Mouse (Mus musculus) forelimb bud, embryonic 11.5 days (tissue): ENCODE measurements around the gene Nisch.

Experiments used
- DNase-seq: peaks from one replicate; pipeline ENCODE4 v3.0.0-alpha.2; 2012; ENCODE audit warnings: low read depth, low spot score

Gene Nisch

DNA sequence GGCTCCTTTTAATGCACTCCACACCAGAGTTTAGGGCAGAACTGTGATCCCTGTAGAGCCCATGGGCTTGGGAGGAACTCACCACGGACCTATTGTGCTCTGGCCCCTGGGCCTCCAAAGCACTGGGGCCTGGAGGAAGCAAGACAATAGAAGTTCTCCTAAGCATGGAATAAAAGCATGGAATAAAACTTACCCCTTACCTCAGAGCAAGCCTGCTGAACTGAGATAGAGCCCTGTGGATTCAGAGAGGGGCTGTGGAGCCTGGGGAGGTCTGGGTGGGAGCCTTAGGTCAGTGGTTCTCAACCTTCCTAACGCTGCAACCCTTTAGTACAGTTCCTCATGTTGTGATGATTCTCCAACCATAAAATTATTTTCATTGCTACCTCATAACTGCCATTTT is at the start of gene Nisch:
Nisch (minus strand) TSS at position 101 of the 400 bp plus-strand sequence.
- no peak for DNase-seq

DNA sequence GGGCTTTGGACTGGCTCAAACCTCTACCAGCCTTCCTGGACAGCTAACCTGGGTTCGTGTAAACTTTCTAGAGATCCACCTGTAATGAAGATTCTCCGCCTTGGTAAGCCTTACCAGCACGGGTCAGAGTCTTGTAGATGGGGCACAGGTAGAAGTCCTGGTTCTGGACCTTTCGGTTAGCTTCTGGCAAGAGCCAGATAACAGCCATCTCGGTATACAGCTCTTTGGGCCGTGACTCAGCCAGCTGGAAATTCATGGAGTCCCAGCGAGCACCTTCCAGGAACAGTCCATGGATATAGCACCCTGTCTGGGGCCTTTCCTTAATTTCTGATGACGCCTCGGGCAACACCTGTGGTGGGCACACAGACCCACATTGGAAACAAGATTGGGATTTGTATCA is 44.2 kb upstream of the Nisch start:
- DNase-seq = no peak

DNA sequence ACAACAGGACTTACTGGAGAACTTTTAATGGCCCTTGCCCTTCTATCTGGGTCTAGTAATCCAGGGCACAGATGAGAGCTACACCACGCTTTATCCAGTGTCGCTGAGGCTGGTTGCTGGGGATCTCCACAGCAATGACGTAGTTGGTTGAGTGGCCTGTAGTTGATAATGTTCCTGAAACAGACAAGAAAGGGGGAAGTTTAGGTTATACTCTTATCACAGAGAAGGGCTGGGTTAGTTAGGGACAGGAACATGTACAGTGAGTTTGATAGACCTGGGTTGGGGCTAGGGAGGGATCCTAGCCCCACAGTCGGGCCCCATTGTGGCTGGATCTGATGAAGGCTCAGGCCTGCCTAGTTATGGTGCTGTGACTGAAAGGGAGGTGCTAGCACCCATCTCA is 43.6 kb upstream of the Nisch start:
- no peak for DNase-seq

- no peak for DNase-seq
Observed at GRCm38 (mm10) chr14:31258476-31259050, 41.8 kb upstream of the Nisch start.

- no peak for DNase-seq
Observed at GRCm38 (mm10) chr14:31252091-31252490, 35.3 kb upstream of the Nisch start.

- DNase-seq = no peak
Observed at GRCm38 (mm10) chr14:31251626-31252025, 34.9 kb upstream of the Nisch start.

- peak; percentile 95 for DNase-seq
Observed at GRCm38 (mm10) chr14:31251084-31251604, 34.4 kb upstream of the Nisch start, which contains the start of the genes Phf7 and Bap1. Phf7 (minus strand) TSS chr14:31251317. Bap1 (plus strand) TSS chr14:31251450.

GRCm38 (mm10) chr14:31250222-31251083 is 33.7 kb upstream of the Nisch start:
- no peak for DNase-seq

DNA sequence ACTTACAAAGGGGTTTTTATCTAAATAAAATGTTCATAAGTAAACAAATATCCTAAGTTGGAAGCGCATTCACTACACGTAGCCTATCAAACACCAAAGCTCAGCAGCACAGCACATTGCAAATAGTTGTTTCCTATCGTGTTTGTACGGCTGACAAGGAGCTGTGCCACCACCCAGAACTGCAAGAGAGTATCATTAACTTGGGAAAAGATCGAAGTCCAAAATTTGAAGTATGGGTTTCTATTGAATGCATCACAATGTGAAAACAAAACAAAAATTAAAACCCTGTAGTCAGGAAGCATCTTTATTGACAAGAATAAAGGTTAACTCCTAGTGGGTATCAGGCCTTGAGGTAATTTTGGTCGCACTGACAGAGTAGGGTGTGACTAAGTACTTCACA is 31.6 kb upstream of the Nisch start:
- DNase-seq = no peak

DNA sequence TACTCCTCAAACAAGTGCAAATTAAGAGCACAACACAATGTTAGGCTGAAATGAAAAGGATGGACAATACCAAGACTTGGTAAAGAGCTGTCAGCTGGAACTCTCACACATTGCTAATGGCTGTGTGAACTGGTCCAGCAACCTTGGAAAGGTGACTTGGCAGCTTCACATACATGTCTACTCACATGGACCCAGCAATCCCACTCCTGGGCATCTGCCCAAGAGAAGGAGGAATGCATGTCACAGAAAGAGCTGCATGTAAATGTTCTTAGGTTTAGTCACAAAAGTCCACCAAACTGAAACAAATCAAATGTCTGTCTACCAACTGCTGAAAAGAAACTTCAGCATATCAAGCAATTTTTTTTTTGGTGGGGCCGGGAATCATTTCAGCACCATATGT is 29.2 kb upstream of the Nisch start:
- no peak for DNase-seq

GRCm38 (mm10) chr14:31244777-31245176 is 28.0 kb upstream of the Nisch start:
- no peak for DNase-seq

GRCm38 (mm10) chr14:31240528-31240927 is 23.8 kb upstream of the Nisch start:
- no peak for DNase-seq

DNA sequence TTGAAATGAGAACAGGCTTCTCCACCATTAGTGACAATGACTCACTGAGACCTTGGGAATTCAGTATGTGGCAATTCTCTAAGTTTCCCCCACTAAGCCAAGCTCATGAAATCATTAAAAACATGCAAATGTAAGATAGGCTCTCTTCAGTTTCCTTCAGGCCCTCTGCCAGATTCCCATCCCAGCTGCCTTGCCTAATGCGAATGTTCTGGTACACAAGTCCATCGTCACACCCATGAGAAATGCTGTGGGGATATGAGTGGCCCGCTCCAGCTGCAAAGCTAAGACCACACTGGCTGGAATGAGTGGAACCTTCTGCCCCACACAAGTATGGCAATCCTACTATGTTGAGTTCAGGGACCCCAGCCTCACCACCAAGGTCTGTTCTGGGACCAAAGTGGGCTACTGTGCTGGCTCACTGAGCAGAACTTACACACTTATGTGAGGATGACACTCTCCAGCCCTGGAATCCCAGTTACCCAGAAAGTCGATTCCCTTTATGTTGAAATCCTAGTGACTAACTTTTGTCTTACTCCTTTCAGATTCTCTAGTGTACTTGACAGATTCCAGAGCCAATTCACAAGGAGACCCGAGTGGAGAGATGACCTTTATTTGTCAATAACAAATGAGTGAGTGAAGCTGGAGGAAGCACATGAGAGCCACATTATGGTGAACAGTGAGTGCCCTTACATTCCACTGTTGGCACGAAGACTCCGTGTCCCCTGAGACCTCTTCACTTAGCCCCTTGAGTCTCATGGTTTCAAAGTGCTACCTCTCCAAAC is 20.5 kb upstream of the Nisch start:
- DNase-seq = no peak

GRCm38 (mm10) chr14:31233996-31234591 is 17.3 kb upstream of the Nisch start:
- DNase-seq = peak; percentile 82

- no peak for DNase-seq
Observed at GRCm38 (mm10) chr14:31233070-31233995, 16.6 kb upstream of the Nisch start.

- no peak for DNase-seq
Observed at GRCm38 (mm10) chr14:31232404-31233069, 15.8 kb upstream of the Nisch start.

- no peak for DNase-seq
Observed at GRCm38 (mm10) chr14:31230442-31230841, 13.7 kb upstream of the Nisch start.

GRCm38 (mm10) chr14:31228234-31228633 is 11.5 kb upstream of the Nisch start:
- DNase-seq = no peak

DNA sequence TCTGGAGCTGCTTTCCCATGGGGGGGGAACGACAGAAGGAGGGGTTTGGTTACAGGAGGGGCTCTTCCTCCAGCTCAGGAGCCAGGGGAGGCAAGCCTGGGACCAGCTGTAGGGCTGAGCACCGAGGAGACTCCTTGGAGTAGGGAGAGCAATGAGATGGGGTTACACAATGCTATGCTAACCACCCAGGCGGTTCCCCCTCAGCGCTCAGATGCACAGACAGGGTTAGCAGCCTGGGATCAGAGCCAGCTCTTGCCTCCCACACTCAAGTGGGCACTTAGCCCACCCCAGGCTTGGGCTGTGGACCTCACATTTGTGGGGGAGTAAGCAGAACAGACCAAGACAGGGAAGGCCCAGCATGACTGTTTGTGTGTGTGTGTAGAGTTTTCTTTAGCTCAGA is 10.2 kb upstream of the Nisch start:
- DNase-seq = no peak

- DNase-seq = peak; percentile 54
Observed at GRCm38 (mm10) chr14:31217666-31218065, 920 bp upstream of the Nisch start, which contains the start of gene Sema3g. Sema3g (plus strand) TSS chr14:31217860.
